13 mouse cellular contexts compared by ENCODE assay signal in the genomic region with DNA sequence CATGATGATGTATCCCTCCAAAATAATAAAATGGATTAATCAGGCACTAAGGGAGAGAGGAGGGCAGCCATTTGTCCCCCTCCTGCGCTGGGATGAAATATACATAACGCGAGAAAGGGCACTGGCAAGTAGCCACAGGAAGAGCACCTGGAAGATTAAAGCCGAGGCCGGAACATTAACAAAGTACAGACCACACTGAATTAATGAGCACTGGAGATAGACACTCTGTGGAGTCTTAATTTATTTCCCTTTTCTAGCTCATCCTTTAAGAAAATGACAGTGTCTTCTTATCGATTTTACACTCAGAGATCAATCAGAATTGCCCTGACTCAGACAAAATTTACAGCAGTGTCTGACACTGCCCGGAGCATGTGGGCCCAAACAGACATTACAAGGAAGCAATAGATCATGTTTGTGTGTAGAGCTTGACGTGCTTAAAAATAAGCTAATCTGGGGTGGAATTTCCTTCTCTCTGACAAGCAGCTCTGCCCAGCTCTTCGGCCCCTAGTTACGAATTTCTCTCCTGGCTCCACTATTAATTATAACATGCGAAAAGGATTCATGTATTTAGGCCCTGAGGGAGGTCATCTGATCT.
DNase-seq lines count a peak whose midpoint lies in the region; ATAC-seq and TF ChIP-seq lines count a peak whose summit lies in the region.
"Had no signal": no experiment of that assay in that cellular context is flagged by ENCODE, and none has a peak within 500 bp of the region (broad histone marks: within the 10 kb centered on the region; RNA-seq: fewer than 3 reads in every experiment).

No protein-coding gene starts in this region.

- no peak for TF ChIP-seq EP300 in lung, postnatal 0 days (IDR thresholded peaks at IDR 0.05)

- no peaks in the 10 kb centered on the region for H3K27me3 ChIP-seq in kidney, embryonic 14.5 days (ENCODE audit: control insufficient read depth, insufficient read depth, low read length)
- H3K27me3 ChIP-seq in lung, postnatal 0 days (replicated peaks; ENCODE audit: insufficient read depth, low read length) = no peaks in the 10 kb centered on the region
- H3K27me3 ChIP-seq in hindbrain, embryonic 14.5 days (ENCODE audit: control insufficient read depth, insufficient read depth, low read length) = 0 out of 2 replicates have a peak, but pooled peaks cover 4% of the 10 kb centered on the region
- no peaks in the 10 kb centered on the region; the same call in 1 of the 2 replicates for H3K27me3 ChIP-seq in neural tube, embryonic 13.5 days
- H3K27me3 ChIP-seq: embryonic facial prominence, embryonic 15.5 days had no signal

- no peak overlapping the region; the same call in 1 of the 2 replicates for H3K4me2 ChIP-seq in kidney, embryonic 14.5 days (replicated peaks; ENCODE audit: low read depth, low read length)
- H3K4me2 ChIP-seq in lung, postnatal 0 days (replicated peaks; ENCODE audit: low read depth, low read length) = peak overlapping the region; percentile 22; the same call in 1 of the 2 replicates
- H3K4me2 ChIP-seq in hindbrain, embryonic 14.5 days (replicated peaks) = peak overlapping the region; percentile 33
- H3K4me2 ChIP-seq in neural tube, embryonic 13.5 days = peak overlapping the region; percentile 40
- H3K4me2 ChIP-seq: embryonic facial prominence, embryonic 15.5 days had no signal

- no peak for TF ChIP-seq POLR2A in lung, adult 2 months (IDR thresholded peaks at IDR 0.05; ENCODE audit: borderline replicate concordance, extremely low read depth, low read depth, low read length)

- no peaks in the 10 kb centered on the region for H3K4me1 ChIP-seq in kidney, embryonic 14.5 days (ENCODE audit: control insufficient read depth, insufficient read depth, low read length)
- H3K4me1 ChIP-seq in lung, postnatal 0 days (ENCODE audit: insufficient read depth, low read depth, low read length) = no peaks in the 10 kb centered on the region
- no peaks in the 10 kb centered on the region for H3K4me1 ChIP-seq in lung, adult 2 months (ENCODE audit: control insufficient read depth, insufficient read depth, low read length)
- H3K4me1 ChIP-seq in hindbrain, embryonic 14.5 days (replicated peaks; ENCODE audit: control insufficient read depth, insufficient read depth, low read length) = peaks cover 14% of the 10 kb centered on the region; the same call in 1 of the 2 replicates
- H3K4me1 ChIP-seq in neural tube, embryonic 13.5 days (replicated peaks) = peaks cover 14% of the 10 kb centered on the region
- H3K4me1 ChIP-seq: embryonic facial prominence, embryonic 15.5 days had no signal

- 31% methylated on average over 11 of the region's 11 CpGs for WGBS in kidney, embryonic 14.5 days
- 32% methylated on average over 11 of the region's 11 CpGs for WGBS in lung, postnatal 0 days
- 28% methylated on average over 11 of the region's 11 CpGs for WGBS in lung, adult 2 months
- WGBS in hindbrain, embryonic 14.5 days = 48% methylated on average over 11 of the region's 11 CpGs
- 31% methylated on average over 11 of the region's 11 CpGs for WGBS in neural tube, embryonic 13.5 days

- no peak for DNase-seq in kidney, adult 11 months
- DNase-seq in lung, postnatal 0 days (ENCODE audit: low spot score) = peak; percentile 11
- no peak for DNase-seq in lung, adult 2 months
- no peak for DNase-seq in hindbrain, embryonic 14.5 days (ENCODE audit: low spot score)
- DNase-seq in Muller cell, postnatal 12 days (ENCODE audit: inconsistent ontology term) = no peak
- DNase-seq: adrenal gland, adult 2 months; cerebellum, adult 9-10 months; forebrain, postnatal 0 days; lung, postnatal 4 days had no signal

- no peaks in the 10 kb centered on the region for H3K36me3 ChIP-seq in kidney, embryonic 14.5 days (ENCODE audit: control insufficient read depth, insufficient read depth, low read length)
- H3K36me3 ChIP-seq in lung, postnatal 0 days (ENCODE audit: insufficient read depth, low read length) = no peaks in the 10 kb centered on the region
- H3K36me3 ChIP-seq in hindbrain, embryonic 14.5 days (replicated peaks; ENCODE audit: control insufficient read depth, insufficient read depth) = no peaks in the 10 kb centered on the region
- no peaks in the 10 kb centered on the region for H3K36me3 ChIP-seq in neural tube, embryonic 13.5 days
- H3K36me3 ChIP-seq: embryonic facial prominence, embryonic 15.5 days had no signal

- ATAC-seq in kidney, embryonic 14.5 days (ENCODE audit: low FRiP score, low TSS enrichment) = 0 out of 2 replicates have a peak, but pooled peaks have one; percentile 20
- ATAC-seq in lung, postnatal 0 days = no peak
- ATAC-seq in hindbrain, embryonic 14.5 days (ENCODE audit: low FRiP score) = 0 out of 2 replicates have a peak, but pooled peaks have one; percentile 37
- ATAC-seq in neural tube, embryonic 13.5 days (ENCODE audit: low read depth) = peak; percentile 63

- H3K27ac ChIP-seq in kidney, embryonic 14.5 days (ENCODE audit: low read depth, low read length) = no peak overlapping the region
- H3K27ac ChIP-seq in lung, postnatal 0 days (ENCODE audit: low read length) = no peak overlapping the region
- H3K27ac ChIP-seq in hindbrain, embryonic 14.5 days = no peak overlapping the region
- H3K27ac ChIP-seq in neural tube, embryonic 13.5 days (replicated peaks) = no peak overlapping the region
- H3K27ac ChIP-seq: embryonic facial prominence, embryonic 15.5 days had no signal

- no peaks in the 10 kb centered on the region for H3K9me3 ChIP-seq in kidney, embryonic 14.5 days (ENCODE audit: control insufficient read depth, low read length)
- no peaks in the 10 kb centered on the region for H3K9me3 ChIP-seq in lung, postnatal 0 days (ENCODE audit: low read length)
- H3K9me3 ChIP-seq in hindbrain, embryonic 14.5 days (ENCODE audit: control insufficient read depth, low read length) = peaks cover 2% of the 10 kb centered on the region; the same call in 1 of the 2 replicates
- no peaks in the 10 kb centered on the region for H3K9me3 ChIP-seq in neural tube, embryonic 13.5 days
- H3K9me3 ChIP-seq: embryonic facial prominence, embryonic 15.5 days had no signal

- H3K4me3 ChIP-seq in kidney, embryonic 14.5 days (ENCODE audit: low read length) = no peak overlapping the region
- H3K4me3 ChIP-seq in lung, postnatal 0 days (ENCODE audit: low read depth, low read length) = no peak overlapping the region
- H3K4me3 ChIP-seq in lung, adult 2 months (replicated peaks; ENCODE audit: extremely low read depth, low read depth, low read length) = no peak overlapping the region
- no peak overlapping the region for H3K4me3 ChIP-seq in hindbrain, embryonic 14.5 days (replicated peaks; ENCODE audit: low read length)
- H3K4me3 ChIP-seq in neural tube, embryonic 13.5 days = no peak overlapping the region
- H3K4me3 ChIP-seq: embryonic facial prominence, embryonic 15.5 days; myocyte had no signal

- TF ChIP-seq CTCF in lung, postnatal 0 days (IDR thresholded peaks at IDR 0.05) = no peak
- no peak for TF ChIP-seq CTCF in lung, adult 2 months (IDR thresholded peaks at IDR 0.05; ENCODE audit: insufficient read depth, low read length)

- no peak overlapping the region for H3K9ac ChIP-seq in kidney, embryonic 14.5 days (ENCODE audit: low read depth, low read length)
- no peak overlapping the region for H3K9ac ChIP-seq in lung, postnatal 0 days (replicated peaks; ENCODE audit: low read depth)
- H3K9ac ChIP-seq in hindbrain, embryonic 14.5 days = no peak overlapping the region
- H3K9ac ChIP-seq in neural tube, embryonic 13.5 days = no peak overlapping the region
- H3K9ac ChIP-seq: embryonic facial prominence, embryonic 15.5 days; forebrain, postnatal 0 days had no signal
